Mouse (Mus musculus) adrenal gland, adult (tissue): ENCODE data around the gene Cntrl.

ENCODE experiments used
- DNase-seq, 2 experiments: peaks; one replicate each; pipeline ENCODE4 v3.0.0; 2022 to 2023; ENCODE audit warnings: low spot score in 1 of 2; ENCODE audit not compliant: inconsistent age in 2 of 2

Cntrl gene

DNA sequence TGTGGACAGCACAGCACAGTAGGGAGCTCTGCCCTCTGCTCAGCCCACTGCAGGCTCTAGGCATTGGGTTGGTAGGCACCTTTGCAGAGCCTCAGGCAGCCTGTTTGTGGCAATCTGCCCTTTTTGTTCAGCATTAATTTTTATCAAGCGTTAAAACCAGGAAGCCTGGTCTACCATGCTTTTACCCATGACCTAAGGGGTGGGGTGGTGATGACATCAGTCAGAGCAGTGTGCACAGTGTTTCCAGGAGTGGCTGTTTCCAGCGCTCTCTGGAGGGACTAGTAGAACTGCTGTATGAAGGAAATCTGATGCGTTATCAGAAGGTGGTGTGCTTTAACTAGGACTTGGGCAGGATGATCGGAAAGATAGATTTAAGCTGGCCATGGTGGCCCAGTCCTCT, 63.0 kb downstream of the Cntrl start:
- peak in 1 of 2 experiments; percentile 45 for DNase-seq

GRCm38 (mm10) chr2:35173666-35174065, 64.4 kb downstream of the Cntrl start:
- DNase-seq, result no peak

GRCm38 (mm10) chr2:35174100-35174499, 64.8 kb downstream of the Cntrl start:
- peak in 1 of 2 experiments; percentile 51 for DNase-seq

DNA sequence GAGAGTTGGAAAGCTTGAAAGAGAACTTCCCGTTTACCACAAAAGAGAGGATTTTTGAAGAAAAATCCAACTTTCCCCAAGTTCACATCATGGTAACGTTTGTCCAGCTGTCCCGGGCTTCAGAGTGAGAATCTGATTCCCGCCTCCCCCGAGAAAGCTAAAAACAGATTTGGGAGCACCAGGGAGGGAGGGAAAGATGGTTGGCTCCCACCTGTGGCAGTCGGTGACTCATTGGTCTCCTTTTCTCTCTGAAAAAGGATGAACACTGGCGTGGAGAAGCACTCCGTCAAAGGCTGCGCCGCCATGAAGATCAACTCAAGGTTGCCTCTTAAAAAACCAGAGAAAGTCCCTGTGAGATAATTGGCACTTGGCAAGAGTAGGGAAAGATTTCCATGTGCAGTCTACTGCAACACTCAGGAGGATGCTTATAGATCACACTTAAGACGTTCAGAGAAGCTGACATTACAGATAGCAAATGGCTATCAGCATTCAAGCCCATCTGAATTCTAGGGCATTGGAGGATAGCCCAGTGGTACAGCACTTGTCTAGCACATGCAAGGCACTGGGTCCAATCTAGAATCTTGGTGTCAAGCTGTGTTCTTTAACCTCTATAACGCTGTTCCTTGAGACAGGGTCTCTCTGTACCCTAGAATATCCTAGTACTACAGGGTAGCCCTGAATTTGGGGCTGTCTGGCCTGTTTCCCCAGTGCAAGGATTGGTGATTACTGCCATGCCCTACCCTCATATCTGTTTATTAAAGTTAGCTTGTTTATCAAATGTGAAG, 66.2 kb downstream of the Cntrl start:
- DNase-seq, result no peak

- no peak for DNase-seq
Measured at GRCm38 (mm10) chr2:35178153-35178552, 68.9 kb downstream of the Cntrl start.

GRCm38 (mm10) chr2:35183115-35183673, 73.9 kb downstream of the Cntrl start:
- no peak for DNase-seq

DNA sequence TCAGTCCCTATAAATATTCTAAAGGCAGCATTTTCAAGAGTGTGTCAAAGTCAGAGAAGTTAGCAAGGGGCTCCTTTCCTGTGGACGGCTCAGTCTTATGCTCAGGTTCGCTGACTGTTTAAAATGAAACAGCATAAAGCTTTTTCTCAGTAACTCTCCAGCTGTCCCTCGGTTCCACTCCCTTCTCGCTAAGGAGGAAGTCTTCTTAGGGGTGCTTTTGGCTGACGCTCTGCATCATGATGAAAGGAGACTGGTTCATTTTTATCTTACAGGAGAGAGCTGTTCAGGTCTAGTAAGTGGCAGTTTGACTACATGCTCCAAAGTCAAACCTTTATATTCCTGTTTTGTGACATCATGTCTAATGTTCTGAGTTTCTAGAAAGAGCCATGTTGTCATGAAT, 79.6 kb downstream of the Cntrl start:
- no peak for DNase-seq

DNA sequence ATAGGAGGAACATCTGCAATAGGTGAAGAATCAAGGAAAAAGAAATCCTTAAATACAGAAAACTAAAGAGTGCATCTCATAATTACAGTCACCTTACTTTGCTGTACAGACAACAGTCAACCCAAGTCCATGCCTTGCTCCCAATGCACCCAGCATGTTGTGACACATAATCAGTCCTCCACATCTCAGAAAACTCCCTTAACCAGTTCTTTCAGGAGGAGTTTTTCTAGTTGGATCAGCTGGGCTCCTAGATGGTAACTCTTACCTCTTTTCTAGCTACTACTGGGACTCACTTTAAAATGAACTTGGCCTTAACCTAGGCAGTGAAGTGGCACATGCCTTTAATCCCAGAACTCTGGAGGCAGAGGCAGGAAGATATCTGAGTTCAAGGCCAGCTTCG, 84.7 kb downstream of the Cntrl start:
- DNase-seq, result no peak

- DNase-seq, result no peak
Measured at GRCm38 (mm10) chr2:35195626-35196544, 86.6 kb downstream of the Cntrl start.

GRCm38 (mm10) chr2:35199541-35199940, 90.2 kb downstream of the Cntrl start:
- DNase-seq, result no peak

DNA sequence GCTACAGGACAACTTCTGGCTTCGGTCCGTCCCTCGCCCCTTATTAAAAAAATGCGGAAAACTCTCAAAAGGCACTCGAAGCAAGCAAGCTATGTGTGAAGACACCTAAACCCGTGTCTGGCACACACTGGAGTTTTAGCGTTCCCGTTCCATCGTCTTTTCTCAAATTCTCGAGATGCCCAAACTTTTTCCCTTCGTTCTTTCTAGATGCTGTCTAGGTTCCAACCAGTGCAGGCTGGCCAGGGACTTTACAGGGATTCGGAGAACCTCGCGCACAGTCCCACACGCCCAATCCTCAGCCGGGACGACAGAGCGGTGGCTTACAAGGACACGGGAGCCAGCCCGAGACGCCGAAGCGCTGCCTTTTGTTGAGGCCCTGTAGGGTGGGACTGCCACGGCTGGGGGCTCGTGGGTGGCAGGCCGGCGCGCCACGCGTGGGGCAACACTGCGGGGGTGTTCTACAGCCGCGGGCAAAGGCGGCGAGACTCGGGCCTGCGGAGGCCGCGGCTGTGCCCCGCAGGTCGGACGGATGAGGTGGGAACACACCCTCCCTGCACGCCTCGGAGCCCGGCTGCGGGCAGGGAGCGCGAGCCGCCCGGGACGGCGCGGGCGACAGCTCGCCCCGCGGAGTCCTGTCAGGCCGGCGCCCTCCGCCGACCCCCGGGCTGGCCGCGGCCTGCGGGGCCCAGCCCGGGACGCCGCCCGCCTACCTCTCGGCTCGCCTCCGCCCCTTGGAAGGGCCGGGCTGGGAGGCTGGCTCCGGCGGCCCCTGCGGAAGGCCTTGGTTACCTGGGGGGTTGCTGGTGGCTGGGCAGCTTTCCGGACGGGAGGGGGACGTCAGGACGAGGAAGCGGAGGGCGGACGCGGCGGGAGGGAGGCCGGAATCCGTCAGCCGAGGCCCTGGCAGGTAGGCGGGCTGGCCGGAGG, 90.9 kb downstream of the Cntrl start:
- DNase-seq, result peak; percentile 72 to 89

DNA sequence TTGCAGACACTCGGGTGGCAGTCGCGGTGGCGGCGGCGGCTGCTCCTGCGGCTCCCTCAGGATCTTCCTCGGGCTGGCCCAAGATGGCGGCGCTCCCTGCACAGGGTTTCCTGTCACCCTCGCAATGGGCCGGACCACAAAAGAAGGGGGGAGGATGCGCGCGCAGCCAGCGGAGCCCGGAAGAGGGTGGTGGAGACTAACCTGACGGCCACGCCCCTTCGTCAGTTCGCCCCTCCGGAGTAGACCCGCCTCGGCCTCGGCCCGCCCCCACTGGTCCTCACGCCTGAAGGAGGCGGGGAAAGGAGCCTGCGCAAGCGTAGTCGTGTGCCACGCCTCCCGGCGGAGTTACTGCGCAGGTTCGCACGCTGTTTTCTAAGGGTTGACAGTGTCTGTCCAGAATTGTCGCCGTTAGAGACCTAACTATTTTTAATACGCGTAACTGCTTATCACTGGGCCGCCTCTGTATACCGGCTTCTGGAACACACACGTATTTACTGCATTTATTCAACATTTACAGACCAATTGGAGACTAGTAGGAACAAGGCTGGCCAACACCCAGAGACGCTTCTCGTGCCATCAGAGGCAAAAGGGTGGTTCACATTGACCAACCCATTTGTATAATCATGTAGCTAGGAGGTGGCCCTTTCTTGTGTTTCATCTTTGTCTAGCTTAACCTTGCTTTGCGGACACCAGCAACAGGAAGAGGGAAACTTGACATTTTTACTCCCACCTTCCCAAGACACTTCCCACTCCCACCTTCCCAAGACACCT, 91.8 kb downstream of the Cntrl start, which contains the start of gene Rab14:
Gene Rab14 (minus strand): TSS at position 223 of the 771 bp plus-strand sequence.
- DNase-seq, result peak; percentile 100

DNA sequence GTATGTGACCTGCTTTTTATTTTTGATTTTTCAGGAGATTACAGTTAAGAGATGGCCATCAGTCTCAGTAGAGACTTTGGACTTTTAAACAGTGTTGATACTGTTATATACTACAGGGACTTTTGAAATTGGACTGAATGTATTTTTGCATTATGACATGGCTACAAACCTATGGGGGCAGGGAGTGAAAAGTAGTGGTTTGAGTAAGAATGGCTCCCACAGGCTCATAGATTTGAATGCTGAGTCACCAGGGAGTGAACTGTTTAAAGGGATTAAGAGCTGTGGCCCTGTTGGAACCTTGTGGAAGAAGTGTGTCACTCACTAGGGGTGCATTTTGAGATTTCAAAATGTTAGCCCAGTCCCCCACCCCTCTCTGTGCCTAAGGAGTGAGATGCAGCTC, 94.4 kb downstream of the Cntrl start:
- no peak for DNase-seq

DNA sequence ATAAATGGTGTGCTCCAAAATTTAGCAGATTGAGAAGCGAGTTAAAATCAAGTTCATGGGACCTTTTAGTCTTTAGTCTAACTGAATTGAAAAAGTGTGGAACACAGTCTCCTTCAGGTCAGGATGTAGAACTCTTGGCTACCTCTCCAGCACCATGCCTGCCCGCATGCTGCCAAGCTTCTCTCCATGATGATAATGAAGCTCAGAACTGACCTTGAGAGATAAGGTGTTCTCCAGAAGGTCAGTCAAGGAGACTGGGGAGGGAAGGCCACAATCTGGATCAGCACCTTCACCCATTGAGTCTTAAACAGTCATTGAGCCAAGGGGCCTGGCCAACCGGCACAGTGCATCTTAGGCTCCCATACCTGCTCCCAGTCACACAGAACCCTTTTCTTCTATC, 97.5 kb downstream of the Cntrl start:
- no peak for DNase-seq

GRCm38 (mm10) chr2:35208054-35208453, 98.8 kb downstream of the Cntrl start:
- peak in 1 of 2 experiments; percentile 65 for DNase-seq

- no peak for DNase-seq
Measured at GRCm38 (mm10) chr2:35208931-35209665, 99.8 kb downstream of the Cntrl start.

DNA sequence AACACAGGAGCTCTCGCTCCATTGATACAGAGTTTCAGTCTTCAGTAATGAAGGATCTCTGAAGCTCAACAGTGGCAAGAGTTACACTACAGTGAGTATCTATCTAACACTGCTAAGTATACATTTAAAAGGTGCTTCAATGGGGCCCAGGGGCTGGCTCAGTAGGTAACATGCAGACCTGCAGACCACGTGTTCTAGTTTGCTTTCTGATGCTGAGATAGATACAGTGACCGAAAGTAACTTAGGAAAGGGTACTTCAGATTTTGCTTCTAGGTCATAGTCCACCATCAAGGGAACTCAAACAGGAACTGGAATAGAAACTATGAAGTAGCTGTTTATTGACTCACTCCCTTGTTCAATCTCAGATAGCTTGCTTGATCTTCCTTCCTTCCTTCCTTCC, 102.4 kb downstream of the Cntrl start:
- no peak for DNase-seq

- no peak for DNase-seq
Measured at GRCm38 (mm10) chr2:35213345-35213910, 104.1 kb downstream of the Cntrl start.

- peak; percentile 84 to 95 for DNase-seq
Measured at GRCm38 (mm10) chr2:35214881-35215358, 105.6 kb downstream of the Cntrl start.
